ENCODE assay signal across 12 mouse cellular contexts in the genomic region with DNA sequence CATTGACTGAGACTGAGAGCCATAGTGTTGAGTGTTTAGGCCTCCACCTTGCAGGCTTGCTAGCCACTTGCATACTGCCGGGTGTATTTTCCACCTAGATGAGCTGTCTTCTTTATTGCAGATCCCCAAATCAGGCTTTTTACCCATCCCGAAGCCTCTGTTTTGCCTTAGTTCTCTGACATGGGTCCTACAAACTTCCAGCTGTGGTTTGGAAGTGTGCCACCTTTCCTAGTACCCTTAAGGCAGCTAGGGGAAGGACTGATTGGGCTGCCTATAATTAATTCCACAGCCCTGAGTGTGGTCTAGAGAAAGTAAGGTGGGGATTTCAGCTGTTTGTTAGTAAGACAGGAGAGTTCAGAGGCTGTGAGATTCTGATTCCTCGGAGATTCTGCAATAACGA.
"Had no signal": no experiment of that assay in that cellular context is flagged by ENCODE, and none has a peak within 500 bp of the region (broad histone marks: within the 10 kb centered on the region; RNA-seq: fewer than 3 reads in every experiment).

No protein-coding gene starts in this region.

- H3K4me3 ChIP-seq: intestine, embryonic 15.5 days; layer of hippocampus, adult 2 months; liver, embryonic 13.5 days; midbrain, embryonic 10.5 days; midbrain, embryonic 15.5 days; neural tube, embryonic 12.5 days had no signal

- H3K4me2 ChIP-seq: intestine, embryonic 15.5 days; liver, embryonic 13.5 days; midbrain, embryonic 15.5 days; neural tube, embryonic 12.5 days had no signal

- H3K27ac ChIP-seq: intestine, embryonic 15.5 days; layer of hippocampus, adult 2 months; liver, embryonic 13.5 days; midbrain, embryonic 10.5 days; midbrain, embryonic 15.5 days; neural tube, embryonic 12.5 days; stomach, postnatal 0 days had no signal

- DNase-seq: kidney, adult 8-10 months; kidney, postnatal 4 days; liver; liver, embryonic 13.5 days; liver, postnatal 0 days; thymus, postnatal 4 days had no signal

- ATAC-seq: intestine, embryonic 15.5 days; liver, postnatal 0 days; midbrain, embryonic 15.5 days had no signal

- H3K9ac ChIP-seq: intestine, embryonic 15.5 days; liver, embryonic 13.5 days; liver, postnatal 0 days; midbrain, embryonic 15.5 days; neural tube, embryonic 12.5 days had no signal

- H3K27me3 ChIP-seq: intestine, embryonic 15.5 days; liver, embryonic 13.5 days; midbrain, embryonic 15.5 days; neural tube, embryonic 12.5 days had no signal

- H3K9me3 ChIP-seq: intestine, embryonic 15.5 days; liver, embryonic 13.5 days; midbrain, embryonic 10.5 days; midbrain, embryonic 15.5 days; neural tube, embryonic 12.5 days had no signal

- H3K4me1 ChIP-seq: intestine, embryonic 15.5 days; liver, embryonic 13.5 days; midbrain, embryonic 10.5 days; midbrain, embryonic 15.5 days; neural tube, embryonic 12.5 days had no signal

- H3K36me3 ChIP-seq: intestine, embryonic 15.5 days; liver, embryonic 13.5 days; midbrain, embryonic 10.5 days; midbrain, embryonic 15.5 days; neural tube, embryonic 12.5 days had no signal
